Mouse (Mus musculus): ENCODE results near the gene Lpp.

GRCm38 (mm10) chr16:24566277-24566676 lies 173.0 kb downstream of the Lpp start:
- TF ChIP-seq CTCF (IDR thresholded peaks at IDR 0.05; ENCODE audit: borderline replicate concordance, insufficient read depth, low read depth, low read length) (no peak), POLR2A (IDR thresholded peaks at IDR 0.05; ENCODE audit: borderline replicate concordance, insufficient read depth, low read length) (no peak)

All from cerebellum, adult 2 months (tissue).